Comparison of ENCODE assay signal across 16 mouse cellular contexts in the genomic region with DNA sequence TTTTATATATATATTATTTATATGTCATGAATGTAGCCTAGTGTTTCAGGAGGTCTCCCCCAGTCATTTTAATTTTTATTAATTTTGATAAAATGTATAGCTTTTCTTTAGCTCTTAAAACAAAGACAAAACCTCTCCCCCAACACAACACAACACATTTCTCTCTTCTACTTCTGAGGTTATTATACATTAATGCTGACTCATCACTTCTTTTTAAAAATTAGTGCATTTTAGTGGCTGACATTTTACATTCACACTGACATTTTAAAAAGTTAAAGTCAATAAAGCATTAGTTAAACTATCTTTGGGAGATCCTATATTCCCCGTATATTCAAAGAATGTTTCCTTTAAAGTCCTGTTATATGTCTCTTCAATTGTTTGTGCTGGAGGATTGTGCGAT.
"Had no signal": no experiment of that assay in that cellular context is flagged by ENCODE, and none has a peak within 500 bp of the region (broad histone marks: within the 10 kb centered on the region; RNA-seq: fewer than 3 reads in every experiment).

No protein-coding gene starts in this region.

- H3K9ac ChIP-seq: neural tube, embryonic 13.5 days; neural tube, embryonic 15.5 days; stomach, embryonic 15.5 days had no signal

- H3K27me3 ChIP-seq: neural tube, embryonic 13.5 days; neural tube, embryonic 15.5 days; stomach, embryonic 15.5 days had no signal

- H3K4me1 ChIP-seq: neural tube, embryonic 13.5 days; neural tube, embryonic 15.5 days; stomach, embryonic 15.5 days had no signal

- H3K4me3 ChIP-seq: neural tube, embryonic 13.5 days; neural tube, embryonic 15.5 days; stomach, embryonic 15.5 days had no signal

- DNase-seq: retina, postnatal 1 day; right cerebral cortex, adult 18-20 months; right cerebral cortex, postnatal 14 days; right cerebral cortex, postnatal 25 days; right cerebral cortex, postnatal 4 days; spleen, adult 18-20 months; thymus, adult 18-20 months; thymus, adult 2 months; thymus, postnatal 14 days; thymus, postnatal 25 days; thymus, postnatal 36 days; thymus, postnatal 4 days had no signal

- H3K27ac ChIP-seq: neural tube, embryonic 13.5 days; neural tube, embryonic 15.5 days; stomach, embryonic 15.5 days; stomach, postnatal 0 days had no signal

- H3K9me3 ChIP-seq: neural tube, embryonic 13.5 days; neural tube, embryonic 15.5 days; stomach, embryonic 15.5 days had no signal

- H3K4me2 ChIP-seq: neural tube, embryonic 13.5 days; neural tube, embryonic 15.5 days; stomach, embryonic 15.5 days had no signal

- H3K36me3 ChIP-seq: neural tube, embryonic 13.5 days; neural tube, embryonic 15.5 days; stomach, embryonic 15.5 days had no signal
